Mouse (Mus musculus): Measurements from ENCODE around the gene Hectd4. TPM values are rescaled to one million over a fixed set of nuclear protein-coding genes. Genes with fewer than 3 reads are reported as not detected.
"Not testable (repeated sequence)": the region's sequence is repeated elsewhere in the genome, so short reads cannot be mapped to it uniquely, and the experiment has no call there.

Hectd4 gene
- total and polyA plus RNA-seq, 2 experiments from 2014 or later: 2.0 to 19.5 TPM

DNA sequence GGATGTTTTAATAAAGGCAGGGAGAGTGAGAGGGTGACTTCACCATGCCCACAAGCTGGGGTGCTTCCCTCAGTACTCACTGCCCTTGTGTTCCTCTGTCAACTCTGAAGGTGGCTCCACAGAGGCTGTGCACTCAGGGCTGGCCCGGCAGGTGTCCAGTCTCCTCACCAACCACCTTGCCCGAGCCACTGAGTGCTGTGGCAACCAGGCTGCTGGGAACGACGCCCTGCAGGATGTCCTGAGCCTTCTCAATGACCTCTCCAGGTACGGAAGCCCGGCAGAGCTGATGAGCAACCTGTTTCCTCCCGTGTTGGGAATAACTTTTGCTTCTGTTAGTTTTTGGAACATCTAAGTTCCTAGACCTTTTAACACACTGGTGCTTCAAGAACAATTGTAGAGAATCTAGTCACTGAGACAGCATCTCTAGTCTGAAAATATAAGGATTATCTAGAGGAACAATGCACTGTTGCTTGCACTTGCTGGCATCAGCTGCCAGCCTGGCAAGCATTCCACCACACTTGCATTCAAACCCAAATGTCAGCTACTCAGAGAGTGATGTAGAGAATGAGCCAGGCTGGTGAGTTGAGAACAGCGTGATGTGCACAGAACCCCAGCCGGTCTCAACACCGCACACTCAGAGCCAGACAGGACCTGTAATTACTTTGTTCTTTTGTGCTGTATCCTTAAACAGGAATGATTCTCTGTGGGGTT is 93.9 kb downstream of the Hectd4 start:
- ATAC-seq (ENCODE audit: insufficient read depth, low read depth): no peak
- peaks cover 92% of the 10 kb centered on the region for H3K36me3 ChIP-seq (replicated peaks; ENCODE audit: control insufficient read depth, insufficient read depth, low read length)
- H3K9ac ChIP-seq (replicated peaks; ENCODE audit: low read depth, low read length): no peak overlapping the region
- no peak for TF ChIP-seq CTCF (IDR thresholded peaks at IDR 0.05; ENCODE audit: low read depth)
- no peak for TF ChIP-seq EP300 (IDR thresholded peaks at IDR 0.05; ENCODE audit: low read depth)
- no peak overlapping the region for H3K4me3 ChIP-seq (ENCODE audit: low read depth, low read length)
- no peaks in the 10 kb centered on the region for H3K27me3 ChIP-seq (ENCODE audit: control insufficient read depth, insufficient read depth, low read length)
- H3K4me2 ChIP-seq (ENCODE audit: low read depth, low read length): no peak overlapping the region
- H3K9me3 ChIP-seq (replicated peaks; ENCODE audit: control insufficient read depth, low read length): no peaks in the 10 kb centered on the region
- no peaks in the 10 kb centered on the region for H3K4me1 ChIP-seq (ENCODE audit: control insufficient read depth, insufficient read depth)
- no peak for DNase-seq (ENCODE audit: low spot score)
- WGBS: 86% methylated on average over 10 of the region's 10 CpGs
- H3K27ac ChIP-seq (ENCODE audit: low read depth): no peak overlapping the region

DNA sequence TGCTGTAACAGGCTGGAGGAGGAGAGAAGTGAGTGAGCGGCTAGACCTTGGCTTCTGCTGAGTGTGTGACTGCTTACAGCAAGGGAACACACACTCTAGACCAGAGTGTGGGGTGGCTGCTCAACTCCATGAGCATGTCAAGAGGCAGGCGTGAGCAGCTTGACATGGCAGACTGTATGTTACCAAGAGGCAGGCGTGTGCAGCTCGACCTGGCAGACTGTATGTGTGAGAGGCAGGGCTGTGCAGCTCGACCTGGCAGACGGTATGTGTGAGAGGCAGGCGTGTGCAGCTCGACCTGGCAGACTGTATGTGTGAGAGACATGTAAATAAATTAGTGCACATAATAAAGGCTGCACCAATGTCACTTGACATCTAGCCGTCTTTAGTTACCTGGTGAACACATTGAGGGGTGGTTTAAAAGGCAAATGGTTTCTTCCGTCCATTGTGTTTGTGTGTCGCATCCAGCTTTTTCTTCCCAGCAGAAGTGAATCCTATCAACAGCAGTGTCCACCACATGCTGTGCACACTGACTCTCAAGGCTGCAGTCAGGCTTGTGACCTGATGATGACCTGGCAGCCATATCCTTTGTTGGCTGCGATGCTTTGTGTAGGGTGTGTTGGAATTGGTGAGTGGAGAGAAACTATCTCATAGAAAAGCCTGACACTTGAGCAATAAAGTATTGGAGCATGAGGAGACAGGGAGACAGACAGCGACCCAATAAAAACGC is 106.2 kb downstream of the Hectd4 start:
- DNase-seq (ENCODE audit: low spot score) (no peak), ATAC-seq (ENCODE audit: insufficient read depth, low read depth) (no peak)
- no peak overlapping the region for H3K27ac ChIP-seq (ENCODE audit: low read depth)
- no peak overlapping the region for H3K4me2 ChIP-seq (ENCODE audit: low read depth, low read length)
- no peaks in the 10 kb centered on the region for H3K4me1 ChIP-seq (ENCODE audit: control insufficient read depth, insufficient read depth)
- TF ChIP-seq CTCF (IDR thresholded peaks at IDR 0.05; ENCODE audit: low read depth) (no peak), EP300 (IDR thresholded peaks at IDR 0.05; ENCODE audit: low read depth) (no peak)
- no peak overlapping the region for H3K9ac ChIP-seq (replicated peaks; ENCODE audit: low read depth, low read length)
- peaks cover 79% of the 10 kb centered on the region for H3K36me3 ChIP-seq (replicated peaks; ENCODE audit: control insufficient read depth, insufficient read depth, low read length)
- no peaks in the 10 kb centered on the region for H3K9me3 ChIP-seq (replicated peaks; ENCODE audit: control insufficient read depth, low read length)
- 91% methylated on average over 14 of the region's 14 CpGs for WGBS
- no peaks in the 10 kb centered on the region for H3K27me3 ChIP-seq (ENCODE audit: control insufficient read depth, insufficient read depth, low read length)
- H3K4me3 ChIP-seq (ENCODE audit: low read depth, low read length): no peak overlapping the region

DNA sequence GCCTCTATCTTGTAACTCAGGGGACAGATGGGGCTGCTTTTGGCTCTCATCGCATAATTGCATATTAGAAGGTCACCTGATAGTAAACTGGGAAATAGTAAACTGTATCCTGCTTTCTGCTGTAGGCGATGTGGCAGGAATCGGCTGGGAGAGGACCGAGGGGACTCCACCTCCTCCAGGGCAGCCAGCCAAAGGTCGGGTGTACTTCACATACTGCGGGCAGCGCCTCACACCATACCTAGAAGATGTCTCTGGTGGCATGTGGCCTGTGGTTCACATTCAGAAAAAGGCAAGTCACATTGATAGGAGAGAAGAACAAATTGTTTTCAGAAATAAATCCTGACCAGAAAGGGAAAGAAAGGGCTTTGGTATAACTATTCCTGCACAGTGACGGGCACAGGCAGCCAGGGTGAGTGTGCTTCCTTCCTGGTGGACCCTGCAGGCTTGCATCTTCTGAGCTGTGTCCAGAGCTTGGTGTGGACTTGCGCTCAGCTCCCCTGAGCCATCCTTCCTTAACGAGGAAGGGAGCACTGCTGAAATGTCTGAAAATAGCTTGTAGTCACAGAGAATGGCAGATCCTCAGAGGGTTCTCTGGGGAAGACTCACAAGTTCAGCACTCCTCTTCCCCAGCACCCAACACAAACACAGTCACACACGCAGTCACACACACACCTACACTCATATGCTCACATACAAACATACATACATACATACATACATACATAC is 109.5 kb downstream of the Hectd4 start:
- peak; percentile 47; the same call in 1 of the 2 replicates for ATAC-seq (ENCODE audit: insufficient read depth, low read depth)
- no peaks in the 10 kb centered on the region for H3K4me1 ChIP-seq (ENCODE audit: control insufficient read depth, insufficient read depth)
- H3K36me3 ChIP-seq (replicated peaks; ENCODE audit: control insufficient read depth, insufficient read depth, low read length): peaks cover 74% of the 10 kb centered on the region
- H3K9ac ChIP-seq (replicated peaks; ENCODE audit: low read depth, low read length): peak overlapping the region; percentile 22; the same call in 1 of the 2 replicates
- peak overlapping the region; percentile 28 for H3K4me3 ChIP-seq (ENCODE audit: low read depth, low read length)
- no peaks in the 10 kb centered on the region for H3K27me3 ChIP-seq (ENCODE audit: control insufficient read depth, insufficient read depth, low read length)
- H3K4me2 ChIP-seq (ENCODE audit: low read depth, low read length): peak overlapping the region; percentile 32
- no peaks in the 10 kb centered on the region for H3K9me3 ChIP-seq (replicated peaks; ENCODE audit: control insufficient read depth, low read length)
- no peak for DNase-seq (ENCODE audit: low spot score)
- H3K27ac ChIP-seq (ENCODE audit: low read depth): peak overlapping the region; percentile 76
- TF ChIP-seq EP300 (IDR thresholded peaks at IDR 0.05; ENCODE audit: low read depth) (no peak), CTCF (IDR thresholded peaks at IDR 0.05; ENCODE audit: low read depth) (no peak)
- WGBS: 53% methylated on average over 11 of the region's 11 CpGs

DNA sequence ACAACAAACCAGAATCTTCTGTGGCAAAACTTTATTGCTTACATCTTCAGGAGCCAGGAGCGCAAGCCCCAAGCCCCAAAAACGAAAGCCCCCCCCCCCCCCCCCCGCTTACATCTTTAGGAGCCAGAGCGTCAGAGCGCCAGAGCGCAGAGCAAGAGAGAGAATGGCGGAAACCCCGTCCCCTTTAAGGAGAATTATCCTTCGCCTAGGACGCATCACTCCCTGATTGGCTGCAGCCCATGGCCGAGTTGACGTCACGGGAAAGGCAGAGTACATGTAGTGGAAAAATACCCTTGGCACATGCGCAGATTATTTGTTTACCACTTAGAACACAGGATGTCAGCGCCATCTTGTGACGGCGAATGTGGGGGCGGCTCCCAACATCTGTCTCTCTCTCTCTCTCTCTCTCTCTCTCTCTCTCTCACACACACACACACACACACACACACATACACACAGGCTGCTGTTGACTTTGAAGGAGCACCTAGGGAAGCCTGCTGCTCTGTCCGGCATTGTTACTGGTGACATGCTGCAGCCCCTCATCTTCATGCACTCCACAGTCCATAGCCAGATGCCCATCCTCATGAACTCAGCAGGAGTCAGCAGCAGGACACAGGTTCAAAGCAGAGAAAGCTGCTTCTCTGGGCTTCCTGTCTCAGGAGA is 110.3 kb downstream of the Hectd4 start:
- 82% methylated on average over 3 of the region's 19 CpGs for WGBS

DNA sequence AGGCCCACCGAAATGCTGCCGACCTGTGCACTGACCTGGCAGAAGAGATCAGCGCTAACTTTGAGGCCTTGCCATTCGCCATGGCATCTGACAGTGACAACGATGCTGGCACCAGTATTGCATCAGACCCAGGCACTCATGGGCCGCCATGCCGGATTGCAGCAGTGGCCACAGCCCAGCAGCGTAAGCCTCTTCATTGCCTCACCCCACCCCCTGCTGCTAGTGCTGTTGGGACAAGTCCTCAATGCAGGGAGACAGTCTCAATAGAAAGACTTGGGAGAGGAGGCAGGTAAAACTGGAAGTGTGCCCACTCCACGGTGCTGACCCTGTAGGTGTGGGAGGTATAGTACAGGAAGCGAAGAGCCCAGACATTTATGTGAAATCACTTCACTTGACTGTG is 111.7 kb downstream of the Hectd4 start:
- no peak overlapping the region for H3K9ac ChIP-seq (replicated peaks; ENCODE audit: low read depth, low read length)
- H3K4me3 ChIP-seq (ENCODE audit: low read depth, low read length): no peak overlapping the region
- peaks cover 75% of the 10 kb centered on the region for H3K36me3 ChIP-seq (replicated peaks; ENCODE audit: control insufficient read depth, insufficient read depth, low read length)
- no peaks in the 10 kb centered on the region for H3K4me1 ChIP-seq (ENCODE audit: control insufficient read depth, insufficient read depth)
- DNase-seq (ENCODE audit: low spot score) (no peak), ATAC-seq (ENCODE audit: insufficient read depth, low read depth) (no peak)
- 94% methylated on average over 10 of the region's 10 CpGs for WGBS
- no peak overlapping the region for H3K4me2 ChIP-seq (ENCODE audit: low read depth, low read length)
- H3K27me3 ChIP-seq (ENCODE audit: control insufficient read depth, insufficient read depth, low read length): no peaks in the 10 kb centered on the region
- no peaks in the 10 kb centered on the region for H3K9me3 ChIP-seq (replicated peaks; ENCODE audit: control insufficient read depth, low read length)
- H3K27ac ChIP-seq (ENCODE audit: low read depth): no peak overlapping the region
- no peak for TF ChIP-seq EP300 (IDR thresholded peaks at IDR 0.05; ENCODE audit: low read depth)
- no peak for TF ChIP-seq CTCF (IDR thresholded peaks at IDR 0.05; ENCODE audit: low read depth)

More for the DNA sequence above, 110.3 kb downstream of the Hectd4 start:
- not testable (repeated sequence) for H3K9me3 ChIP-seq (replicated peaks; ENCODE audit: control insufficient read depth, low read length); H3K27me3 ChIP-seq (ENCODE audit: control insufficient read depth, insufficient read depth, low read length); H3K9ac ChIP-seq (replicated peaks; ENCODE audit: low read depth, low read length); DNase-seq (ENCODE audit: low spot score); H3K4me1 ChIP-seq (ENCODE audit: control insufficient read depth, insufficient read depth)
- H3K36me3 ChIP-seq (replicated peaks; ENCODE audit: control insufficient read depth, insufficient read depth, low read length): peaks cover 75% of the 10 kb centered on the region
- peak overlapping the region; percentile 76 for H3K27ac ChIP-seq (ENCODE audit: low read depth)
- peak overlapping the region; percentile 28; the same call in 1 of the 2 replicates for H3K4me3 ChIP-seq (ENCODE audit: low read depth, low read length)
- peak; percentile 55; the same call in 1 of the 2 replicates for ATAC-seq (ENCODE audit: insufficient read depth, low read depth)
- H3K4me2 ChIP-seq (ENCODE audit: low read depth, low read length): peak overlapping the region; percentile 32; the same call in 1 of the 2 replicates
